Mouse (Mus musculus): Measurements from ENCODE around the gene Sys1. TPM values are rescaled to one million over a fixed set of nuclear protein-coding genes. Genes with fewer than 3 reads are reported as not detected.

The Sys1 gene
- total and polyA plus RNA-seq, 2 experiments from 2014 or later = 108 to 194 TPM

DNA sequence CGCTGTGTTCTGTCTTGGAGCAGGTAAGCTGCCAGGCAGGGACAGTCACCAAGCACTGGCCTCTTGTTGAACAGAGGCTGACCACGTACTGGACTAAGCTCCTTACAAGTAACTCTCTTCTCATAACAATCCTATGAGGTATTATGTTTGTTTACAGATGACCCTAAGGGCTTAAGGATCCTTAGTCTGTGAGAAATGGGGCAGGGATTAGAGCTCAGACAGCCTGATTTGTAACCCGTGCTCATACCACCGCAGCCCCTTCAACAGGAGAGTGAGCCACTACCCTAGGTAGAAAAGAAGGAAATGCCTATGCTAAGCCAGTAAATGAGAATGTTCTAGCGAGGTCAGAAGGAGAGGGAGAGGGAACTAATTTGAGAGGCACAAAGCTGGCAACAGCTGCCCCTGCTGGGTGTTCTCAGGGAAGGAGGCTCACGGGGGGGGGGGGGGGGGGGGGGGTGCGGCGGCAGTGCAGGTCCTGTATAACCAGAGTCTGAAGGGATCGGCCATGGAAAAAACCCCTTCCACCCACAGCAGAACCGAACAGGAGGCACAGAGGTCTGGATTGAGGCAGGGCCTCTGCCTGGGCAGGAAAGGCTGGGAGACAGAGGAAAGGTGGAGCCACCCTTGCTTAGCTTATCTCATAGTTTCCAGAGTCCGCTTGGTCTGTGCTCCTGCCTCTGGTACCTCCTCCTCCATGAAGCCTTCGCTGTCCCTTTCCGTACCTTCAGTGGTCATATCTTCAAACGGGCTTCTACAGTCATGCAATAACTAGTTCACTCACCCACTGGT, 55.6 kb downstream of the Sys1 start:
- TF ChIP-seq CTCF (IDR thresholded peaks at IDR 0.05) = no peak
- Histone ChIP-seq H3K4me3 (ENCODE audit: low read depth, low read length) (no peak overlapping the region), H3K36me3 (ENCODE audit: insufficient read depth, low read length) (no peaks in the 10 kb centered on the region), H3K9ac (replicated peaks; ENCODE audit: low read length, poor library complexity, severe bottlenecking) (no peak overlapping the region), H3K27ac (ENCODE audit: low read depth, low read length) (no peak overlapping the region), H3K4me1 (ENCODE audit: insufficient read depth, low read length) (no peaks in the 10 kb centered on the region), H3K4me2 (ENCODE audit: low read depth, low read length, poor library complexity, severe bottlenecking) (no peak overlapping the region), H3K27me3 (ENCODE audit: insufficient read depth, low read length) (no peaks in the 10 kb centered on the region; the same call in 1 of the 2 replicates), H3K9me3 (ENCODE audit: low read length) (no peaks in the 10 kb centered on the region)
- 67% methylated on average over 10 of the region's 14 CpGs for WGBS
- no peak for ATAC-seq (ENCODE audit: low FRiP score)
- no peak for DNase-seq (ENCODE audit: low spot score)

DNA sequence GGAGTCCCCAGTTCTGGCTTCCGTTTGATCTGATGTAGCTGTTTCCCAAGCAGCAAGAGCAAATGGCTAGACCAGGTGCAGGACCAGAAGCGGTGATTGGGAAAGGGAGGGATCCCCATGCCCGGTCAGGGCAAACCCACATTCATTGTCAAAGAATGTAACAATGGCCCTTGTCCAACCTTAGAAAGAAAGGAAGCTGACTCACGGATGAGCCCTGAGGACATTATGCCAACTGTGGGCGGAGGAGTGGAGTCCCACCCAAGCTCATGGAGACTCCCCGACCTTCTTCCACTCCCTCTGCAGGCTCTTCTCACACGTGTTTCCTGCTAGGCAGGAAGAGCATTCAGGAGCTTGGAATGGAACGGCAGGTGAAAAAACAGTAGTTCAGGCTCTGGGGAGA, 56.6 kb downstream of the Sys1 start:
- Histone ChIP-seq H3K27me3 (ENCODE audit: insufficient read depth, low read length) (no peaks in the 10 kb centered on the region; the same call in 1 of the 2 replicates), H3K27ac (ENCODE audit: low read depth, low read length) (no peak overlapping the region), H3K4me1 (ENCODE audit: insufficient read depth, low read length) (no peaks in the 10 kb centered on the region), H3K4me2 (ENCODE audit: low read depth, low read length, poor library complexity, severe bottlenecking) (no peak overlapping the region), H3K9me3 (ENCODE audit: low read length) (no peaks in the 10 kb centered on the region), H3K9ac (replicated peaks; ENCODE audit: low read length, poor library complexity, severe bottlenecking) (no peak overlapping the region), H3K36me3 (ENCODE audit: insufficient read depth, low read length) (no peaks in the 10 kb centered on the region), H3K4me3 (ENCODE audit: low read depth, low read length) (no peak overlapping the region)
- 77% methylated on average over 8 of the region's 8 CpGs for WGBS
- DNase-seq (ENCODE audit: low spot score) = no peak
- no peak for ATAC-seq (ENCODE audit: low FRiP score)
- TF ChIP-seq CTCF (IDR thresholded peaks at IDR 0.05) = no peak

- 76% methylated on average over 3 of the region's 3 CpGs for WGBS
- Histone ChIP-seq H3K36me3 (ENCODE audit: insufficient read depth, low read length) (no peaks in the 10 kb centered on the region), H3K4me2 (ENCODE audit: low read depth, low read length, poor library complexity, severe bottlenecking) (no peak overlapping the region), H3K4me1 (ENCODE audit: insufficient read depth, low read length) (no peaks in the 10 kb centered on the region), H3K27ac (ENCODE audit: low read depth, low read length) (no peak overlapping the region), H3K27me3 (ENCODE audit: insufficient read depth, low read length) (no peaks in the 10 kb centered on the region; the same call in 1 of the 2 replicates), H3K9ac (replicated peaks; ENCODE audit: low read length, poor library complexity, severe bottlenecking) (no peak overlapping the region), H3K4me3 (ENCODE audit: low read depth, low read length) (no peak overlapping the region), H3K9me3 (ENCODE audit: low read length) (no peaks in the 10 kb centered on the region)
- DNase-seq (ENCODE audit: low spot score) = no peak
- TF ChIP-seq CTCF (IDR thresholded peaks at IDR 0.05) = no peak
- ATAC-seq (ENCODE audit: low FRiP score) = no peak
Measured at GRCm38 (mm10) chr2:164514916-164515315, 58.2 kb downstream of the Sys1 start.

- Histone ChIP-seq H3K27ac (ENCODE audit: low read depth, low read length) (no peak overlapping the region), H3K27me3 (ENCODE audit: insufficient read depth, low read length) (no peaks in the 10 kb centered on the region; the same call in 1 of the 2 replicates), H3K4me2 (ENCODE audit: low read depth, low read length, poor library complexity, severe bottlenecking) (no peak overlapping the region), H3K9me3 (ENCODE audit: low read length) (no peaks in the 10 kb centered on the region), H3K4me3 (ENCODE audit: low read depth, low read length) (no peak overlapping the region), H3K4me1 (ENCODE audit: insufficient read depth, low read length) (no peaks in the 10 kb centered on the region), H3K9ac (replicated peaks; ENCODE audit: low read length, poor library complexity, severe bottlenecking) (no peak overlapping the region), H3K36me3 (ENCODE audit: insufficient read depth, low read length) (no peaks in the 10 kb centered on the region)
- TF ChIP-seq CTCF (IDR thresholded peaks at IDR 0.05) = no peak
- DNase-seq (ENCODE audit: low spot score) (no peak), ATAC-seq (ENCODE audit: low FRiP score) (no peak)
- WGBS = 83% methylated on average over 9 of the region's 9 CpGs
Measured at GRCm38 (mm10) chr2:164515897-164516296, 59.1 kb downstream of the Sys1 start.

DNA sequence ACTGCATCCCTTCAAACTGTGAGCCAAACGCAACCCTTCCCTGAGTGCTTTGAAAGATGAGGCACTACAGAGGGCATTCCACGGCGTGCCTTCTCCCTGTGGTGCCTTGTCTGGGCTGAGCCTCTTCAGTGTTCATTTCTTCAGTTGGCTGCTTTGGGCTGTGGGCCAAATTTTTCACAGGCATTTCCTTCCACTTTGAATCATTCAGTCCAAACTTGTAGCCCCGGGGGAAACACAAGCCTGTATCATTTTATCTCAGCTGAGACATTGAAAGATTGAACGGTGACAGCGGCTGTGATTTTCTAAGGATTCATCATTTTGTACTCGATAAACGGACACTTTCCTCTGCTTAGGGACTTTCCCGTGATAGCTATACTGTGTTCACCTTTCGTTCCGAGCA, 59.8 kb downstream of the Sys1 start:
- H3K27ac ChIP-seq (ENCODE audit: low read depth, low read length) = no peak overlapping the region
- DNase-seq (ENCODE audit: low spot score) (no peak), ATAC-seq (ENCODE audit: low FRiP score) (no peak)
- no peaks in the 10 kb centered on the region for H3K4me1 ChIP-seq (ENCODE audit: insufficient read depth, low read length)
- no peak overlapping the region for H3K4me2 ChIP-seq (ENCODE audit: low read depth, low read length, poor library complexity, severe bottlenecking)
- TF ChIP-seq CTCF (IDR thresholded peaks at IDR 0.05) = no peak
- H3K9me3 ChIP-seq (ENCODE audit: low read length) = no peaks in the 10 kb centered on the region
- H3K36me3 ChIP-seq (ENCODE audit: insufficient read depth, low read length) = no peaks in the 10 kb centered on the region
- no peak overlapping the region for H3K9ac ChIP-seq (replicated peaks; ENCODE audit: low read length, poor library complexity, severe bottlenecking)
- H3K27me3 ChIP-seq (ENCODE audit: insufficient read depth, low read length) = no peaks in the 10 kb centered on the region; the same call in 1 of the 2 replicates
- no peak overlapping the region for H3K4me3 ChIP-seq (ENCODE audit: low read depth, low read length)
- WGBS = 87% methylated on average over 11 of the region's 11 CpGs

GRCm38 (mm10) chr2:164517485-164518221, 60.9 kb downstream of the Sys1 start:
- DNase-seq (ENCODE audit: low spot score) (no peak), ATAC-seq (ENCODE audit: low FRiP score) (no peak)
- peak; percentile 69 for TF ChIP-seq CTCF (IDR thresholded peaks at IDR 0.05)
- 33% methylated on average over 10 of the region's 10 CpGs for WGBS
- no peaks in the 10 kb centered on the region for H3K4me1 ChIP-seq (ENCODE audit: insufficient read depth, low read length)
- no peak overlapping the region for H3K4me2 ChIP-seq (ENCODE audit: low read depth, low read length, poor library complexity, severe bottlenecking)
- H3K9me3 ChIP-seq (ENCODE audit: low read length) = 0 out of 2 replicates have a peak, but pooled peaks cover 2% of the 10 kb centered on the region
- no peak overlapping the region for H3K27ac ChIP-seq (ENCODE audit: low read depth, low read length)
- H3K36me3 ChIP-seq (ENCODE audit: insufficient read depth, low read length) = no peaks in the 10 kb centered on the region
- no peak overlapping the region for H3K9ac ChIP-seq (replicated peaks; ENCODE audit: low read length, poor library complexity, severe bottlenecking)
- no peak overlapping the region for H3K4me3 ChIP-seq (ENCODE audit: low read depth, low read length)
- no peaks in the 10 kb centered on the region; the same call in 1 of the 2 replicates for H3K27me3 ChIP-seq (ENCODE audit: insufficient read depth, low read length)

Measured in midbrain, postnatal 0 days (tissue).